Mouse (Mus musculus): ENCODE measurements around the gene Nphp4.

- no peak for TF ChIP-seq ZC3H11A (IDR thresholded peaks at IDR 0.05; ENCODE audit: borderline replicate concordance, low read depth, low read length)
- no peak for TF ChIP-seq CHD2 (IDR thresholded peaks at IDR 0.05; ENCODE audit: low read depth, low read length)
- TF ChIP-seq ZNF384 (IDR thresholded peaks at IDR 0.05; ENCODE audit: low read depth, low read length), result no peak
- no peak for TF ChIP-seq MAFK (IDR thresholded peaks at IDR 0.05; ENCODE audit: insufficient read depth, low read depth, low read length)
- no peak for TF ChIP-seq HCFC1 (IDR thresholded peaks at IDR 0.05; ENCODE audit: borderline replicate concordance, insufficient read depth, low read length)
Measured at GRCm38 (mm10) chr4:152541172-152541571, 64.7 kb downstream of the Nphp4 start.
